Mouse (Mus musculus): ENCODE measurements around the gene Cmss1. TPM values are rescaled to one million over a fixed set of nuclear protein-coding genes. Genes with fewer than 3 reads are reported as not detected.

Cmss1 gene
- polyA plus RNA-seq, 1 experiment = 2.8 TPM

- H3K36me3 ChIP-seq (ENCODE audit: control insufficient read depth) = no peaks in the 10 kb centered on the region
- no peak for TF ChIP-seq TAL1 (IDR thresholded peaks at IDR 0.05; ENCODE audit: low read length)
- TF ChIP-seq GATA1 (IDR thresholded peaks at IDR 0.05; ENCODE audit: low read length) = no peak
- no peak overlapping the region for H3K4me3 ChIP-seq (replicated peaks)
Measured at GRCm38 (mm10) chr16:57280221-57281217, 326.1 kb downstream of the Cmss1 start.

GRCm38 (mm10) chr16:57278976-57279626 is 327.6 kb downstream of the Cmss1 start:
- no peaks in the 10 kb centered on the region for H3K27me3 ChIP-seq (ENCODE audit: control insufficient read depth)
- H3K9me3 ChIP-seq (ENCODE audit: control insufficient read depth, low read length) = no peaks in the 10 kb centered on the region
- no peaks in the 10 kb centered on the region for H3K4me1 ChIP-seq (ENCODE audit: control insufficient read depth)
- H3K36me3 ChIP-seq (ENCODE audit: control insufficient read depth) = no peaks in the 10 kb centered on the region
- H3K4me3 ChIP-seq (replicated peaks) = no peak overlapping the region
- TF ChIP-seq TAL1 (IDR thresholded peaks at IDR 0.05; ENCODE audit: low read length) (no peak), GATA1 (IDR thresholded peaks at IDR 0.05; ENCODE audit: low read length) (no peak)

More at GRCm38 (mm10) chr16:57280221-57281217, 326.1 kb downstream of the Cmss1 start:
- Histone ChIP-seq H3K27me3 (ENCODE audit: control insufficient read depth) (no peaks in the 10 kb centered on the region), H3K4me1 (ENCODE audit: control insufficient read depth) (no peaks in the 10 kb centered on the region), H3K9me3 (ENCODE audit: control insufficient read depth, low read length) (no peaks in the 10 kb centered on the region)

- no peaks in the 10 kb centered on the region for H3K27me3 ChIP-seq (ENCODE audit: control insufficient read depth)
- TF ChIP-seq GATA1 (IDR thresholded peaks at IDR 0.05; ENCODE audit: low read length) = no peak
- no peak for TF ChIP-seq TAL1 (IDR thresholded peaks at IDR 0.05; ENCODE audit: low read length)
- H3K4me1 ChIP-seq (ENCODE audit: control insufficient read depth) = no peaks in the 10 kb centered on the region
- H3K4me3 ChIP-seq (replicated peaks) = no peak overlapping the region
- H3K36me3 ChIP-seq (ENCODE audit: control insufficient read depth) = no peaks in the 10 kb centered on the region
- H3K9me3 ChIP-seq (ENCODE audit: control insufficient read depth, low read length) = peaks cover 2% of the 10 kb centered on the region; the same call in 1 of the 2 replicates
Measured at GRCm38 (mm10) chr16:57269751-57270150, 336.9 kb downstream of the Cmss1 start.

DNA sequence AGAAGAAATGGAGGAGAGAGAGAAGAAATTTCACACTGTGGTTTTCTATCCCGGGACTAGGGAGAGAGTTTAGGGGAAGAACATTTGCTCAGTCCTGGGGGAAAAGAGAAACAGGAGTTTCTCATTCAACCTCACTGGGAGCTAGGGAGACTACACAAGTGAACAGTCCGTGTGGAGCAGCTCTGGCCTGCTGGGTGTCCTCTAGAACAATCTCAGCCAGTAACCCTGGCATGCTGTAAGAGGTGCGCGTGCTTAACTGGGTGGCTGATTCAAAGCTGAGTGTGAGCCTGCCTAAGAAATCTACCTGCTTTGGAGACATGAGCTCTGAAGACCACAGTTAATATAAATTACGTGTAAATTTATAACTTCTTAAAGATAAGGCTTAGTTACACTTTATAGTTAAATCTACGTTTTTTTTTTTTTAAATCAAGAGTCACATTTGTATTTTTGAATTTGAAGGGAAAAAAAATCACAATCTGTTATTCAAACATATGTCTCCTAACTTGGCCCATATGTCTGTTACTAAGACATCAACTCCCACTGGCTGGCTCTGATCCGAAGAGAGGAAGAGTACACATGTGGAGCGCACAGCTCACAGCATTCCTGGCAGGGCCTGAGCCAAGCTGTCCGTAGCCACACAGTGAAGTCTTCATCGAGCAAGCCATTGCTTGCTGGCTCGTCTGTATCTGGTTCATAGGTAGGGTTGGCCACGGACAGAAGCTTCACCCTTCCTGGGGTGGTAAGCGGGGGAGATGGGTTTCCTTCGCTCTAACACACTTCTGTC is 338.4 kb downstream of the Cmss1 start:
- Histone ChIP-seq H3K27me3 (ENCODE audit: control insufficient read depth) (no peaks in the 10 kb centered on the region), H3K4me3 (replicated peaks) (no peak overlapping the region), H3K9me3 (ENCODE audit: control insufficient read depth, low read length) (peaks cover 2% of the 10 kb centered on the region; the same call in 1 of the 2 replicates), H3K36me3 (ENCODE audit: control insufficient read depth) (no peaks in the 10 kb centered on the region), H3K4me1 (ENCODE audit: control insufficient read depth) (no peaks in the 10 kb centered on the region)
- TF ChIP-seq TAL1 (IDR thresholded peaks at IDR 0.05; ENCODE audit: low read length) (no peak), GATA1 (IDR thresholded peaks at IDR 0.05; ENCODE audit: low read length) (no peak)

- Histone ChIP-seq H3K4me3 (replicated peaks) (no peak overlapping the region), H3K36me3 (ENCODE audit: control insufficient read depth) (no peaks in the 10 kb centered on the region), H3K27me3 (ENCODE audit: control insufficient read depth) (no peaks in the 10 kb centered on the region), H3K4me1 (ENCODE audit: control insufficient read depth) (no peaks in the 10 kb centered on the region), H3K9me3 (ENCODE audit: control insufficient read depth, low read length) (peaks cover 2% of the 10 kb centered on the region; the same call in 1 of the 2 replicates)
- TF ChIP-seq TAL1 (IDR thresholded peaks at IDR 0.05; ENCODE audit: low read length) (no peak), GATA1 (IDR thresholded peaks at IDR 0.05; ENCODE audit: low read length) (no peak)
Measured at GRCm38 (mm10) chr16:57267068-57267467, 339.6 kb downstream of the Cmss1 start.

- Histone ChIP-seq H3K4me1 (ENCODE audit: control insufficient read depth) (no peaks in the 10 kb centered on the region), H3K36me3 (ENCODE audit: control insufficient read depth) (no peaks in the 10 kb centered on the region), H3K4me3 (replicated peaks) (no peak overlapping the region), H3K9me3 (ENCODE audit: control insufficient read depth, low read length) (peaks cover 2% of the 10 kb centered on the region; the same call in 1 of the 2 replicates), H3K27me3 (ENCODE audit: control insufficient read depth) (no peaks in the 10 kb centered on the region)
- TF ChIP-seq TAL1 (IDR thresholded peaks at IDR 0.05; ENCODE audit: low read length) (no peak), GATA1 (IDR thresholded peaks at IDR 0.05; ENCODE audit: low read length) (no peak)
Measured at GRCm38 (mm10) chr16:57260152-57260551, 346.5 kb downstream of the Cmss1 start.

DNA sequence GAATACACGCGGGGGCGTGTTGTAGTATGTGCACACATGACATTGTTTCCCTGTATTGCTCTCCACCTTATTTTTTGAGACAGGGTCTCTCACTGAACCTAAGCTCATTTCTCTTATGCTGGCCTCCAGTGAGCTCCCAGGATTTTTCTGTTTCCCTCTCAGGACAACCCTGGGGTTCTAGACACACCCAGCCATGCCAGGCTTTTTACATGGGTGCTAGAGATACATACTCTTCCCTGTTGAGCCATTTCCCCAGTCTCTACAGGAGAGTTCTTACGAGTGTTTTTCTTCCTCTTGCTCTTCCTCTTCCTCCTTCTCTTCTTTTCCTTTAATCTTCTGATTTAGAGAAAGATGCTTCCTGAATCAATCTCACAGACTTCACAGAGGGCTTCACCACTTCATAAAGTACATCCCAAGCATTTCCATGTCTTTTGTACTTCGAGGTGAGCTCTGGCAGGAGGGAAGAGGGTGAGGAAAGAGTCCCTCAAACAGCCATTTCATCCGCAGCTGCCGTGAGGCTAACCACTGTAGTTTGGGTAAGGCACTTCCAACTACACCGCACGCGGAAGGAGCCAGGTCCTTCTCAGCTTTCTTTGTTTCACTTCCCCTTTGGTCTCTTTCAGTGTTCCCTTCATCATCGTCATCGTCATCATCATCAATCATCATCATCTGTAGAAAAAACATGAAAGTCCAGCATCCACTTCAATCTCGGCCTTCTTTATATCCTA is 347.1 kb downstream of the Cmss1 start:
- no peaks in the 10 kb centered on the region for H3K27me3 ChIP-seq (ENCODE audit: control insufficient read depth)
- TF ChIP-seq TAL1 (IDR thresholded peaks at IDR 0.05; ENCODE audit: low read length) (no peak), GATA1 (IDR thresholded peaks at IDR 0.05; ENCODE audit: low read length) (no peak)
- no peaks in the 10 kb centered on the region for H3K36me3 ChIP-seq (ENCODE audit: control insufficient read depth)
- no peaks in the 10 kb centered on the region for H3K4me1 ChIP-seq (ENCODE audit: control insufficient read depth)
- H3K4me3 ChIP-seq (replicated peaks) = no peak overlapping the region
- no peaks in the 10 kb centered on the region; the same call in 1 of the 2 replicates for H3K9me3 ChIP-seq (ENCODE audit: control insufficient read depth, low read length)

Other genes starting within 250 kb of the Cmss1 start
- not detected in 2 replicates for gene Col8a1, start 147.9 kb upstream of the Cmss1 start, polyA plus RNA-seq (2012)